Mouse (Mus musculus): ENCODE data around the gene Clock. TPM values are rescaled to one million over a fixed set of nuclear protein-coding genes. Genes with fewer than 3 reads are reported as not detected.

The Clock gene
- polyA plus RNA-seq (2015; fragmentation: Nextera tagmentation; extraction: Ambion mirVana) = 12.5 and 13.0 TPM in 2 replicates

DNA sequence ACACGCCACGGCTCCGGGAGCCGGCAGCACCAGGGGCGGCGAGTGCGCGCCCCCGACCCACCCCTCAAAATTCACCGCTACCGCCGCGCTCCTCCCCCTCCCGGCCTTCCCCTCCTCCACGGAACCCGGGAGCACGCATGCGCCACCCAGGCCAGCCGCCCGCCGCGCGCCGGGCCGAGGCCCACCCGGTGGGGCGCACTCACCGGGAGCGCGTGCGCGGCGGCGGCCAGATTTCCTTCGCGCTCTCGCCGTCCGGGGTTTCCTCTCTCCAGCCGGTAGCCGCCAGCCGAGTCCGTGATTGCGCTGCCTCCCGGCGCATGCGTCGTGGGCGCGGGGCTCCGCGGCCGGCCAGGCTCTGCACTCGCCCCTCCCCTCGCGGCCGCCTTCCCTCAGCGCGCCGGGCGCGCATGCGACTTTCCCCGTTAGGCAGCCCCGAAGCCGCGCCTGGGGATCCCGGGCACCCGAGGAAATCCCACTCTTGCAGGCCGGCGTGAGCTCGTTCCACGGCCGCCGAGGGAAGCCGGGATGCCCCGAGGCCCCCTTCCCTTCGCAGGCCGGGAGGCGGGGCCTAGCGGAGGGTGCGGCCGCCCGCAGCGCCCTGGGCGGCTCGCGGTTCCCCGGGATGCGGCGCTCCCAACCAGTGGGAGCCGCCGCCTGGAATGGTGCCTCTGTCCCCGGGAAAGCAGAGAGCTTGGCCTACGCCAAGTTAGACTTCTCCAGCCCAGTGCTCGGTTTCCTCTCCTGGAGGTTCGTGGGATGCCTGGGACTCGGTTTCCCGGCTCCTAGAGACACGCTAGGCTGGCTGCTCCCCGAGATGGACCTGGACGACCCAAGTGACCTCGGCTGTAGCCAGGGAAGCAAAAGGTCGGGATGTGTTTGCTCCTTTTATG lies at the start of gene Clock:
Clock (minus strand) TSS at position 341 of the 890 bp plus-strand sequence.
- H3K9ac ChIP-seq (ENCODE audit: low read length) = peak within 1 kb of the TSS; percentile 97
- H3K27ac ChIP-seq (ENCODE audit: low read length) = peak within 1 kb of the TSS; percentile 98
- peak within 1 kb of the TSS; percentile 85 for H3K4me2 ChIP-seq (ENCODE audit: low read depth, low read length)
- under 1% methylated on average over 98 of the region's 104 CpGs for WGBS
- ATAC-seq (ENCODE audit: insufficient read depth, low FRiP score) = peak; percentile 87
- H3K27me3 ChIP-seq (ENCODE audit: control insufficient read depth, insufficient read depth, low read length) = no peaks in the 10 kb centered on the region
- H3K9me3 ChIP-seq (replicated peaks; ENCODE audit: control insufficient read depth, low read length) = no peaks in the 10 kb centered on the region
- H3K36me3 ChIP-seq (ENCODE audit: control insufficient read depth, insufficient read depth, low read length) = no peaks in the 10 kb centered on the region
- H3K4me3 ChIP-seq (replicated peaks; ENCODE audit: low read length) = peak within 1 kb of the TSS; percentile 92
- peaks cover 17% of the 10 kb centered on the region for H3K4me1 ChIP-seq (ENCODE audit: control insufficient read depth, insufficient read depth, low read length)

DNA sequence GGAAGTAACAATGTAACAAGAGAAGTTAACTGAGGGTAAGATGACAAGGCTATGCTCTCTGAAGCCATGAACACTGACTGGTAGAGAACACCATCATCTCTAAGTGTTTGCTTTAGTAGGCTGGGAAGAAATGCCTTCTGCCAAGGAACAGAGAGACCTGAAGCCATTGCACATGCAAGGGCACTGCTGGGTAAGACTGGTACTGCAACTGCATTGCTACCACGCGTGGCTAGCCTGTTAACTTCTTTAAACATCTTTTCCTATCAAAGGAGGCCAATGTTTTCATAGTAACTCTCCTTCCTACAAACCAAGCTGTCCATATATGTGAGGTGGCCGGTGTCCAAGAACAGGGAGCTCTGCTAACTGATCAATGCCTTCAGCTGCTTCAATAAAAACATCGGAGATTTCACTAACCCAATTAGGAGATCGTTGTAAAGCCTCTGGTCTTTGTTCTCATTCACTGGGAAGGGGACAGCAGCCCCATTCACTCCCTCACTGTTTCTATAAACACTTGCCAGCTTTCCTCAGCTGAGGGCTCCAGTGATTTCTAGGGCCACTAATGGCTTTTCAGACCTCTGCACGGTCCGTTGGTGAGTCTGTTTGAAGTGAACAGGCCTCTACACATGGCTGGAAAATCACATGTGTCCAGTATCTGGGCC lies 47.5 kb upstream of the Clock start:
- H3K27me3 ChIP-seq (ENCODE audit: control insufficient read depth, insufficient read depth, low read length) = no peaks in the 10 kb centered on the region
- no peak overlapping the region for H3K9ac ChIP-seq (ENCODE audit: low read length)
- no peak overlapping the region for H3K4me2 ChIP-seq (ENCODE audit: low read depth, low read length)
- no peak overlapping the region for H3K27ac ChIP-seq (ENCODE audit: low read length)
- H3K4me3 ChIP-seq (replicated peaks; ENCODE audit: low read length) = no peak overlapping the region
- no peak for ATAC-seq (ENCODE audit: insufficient read depth, low FRiP score)
- no peaks in the 10 kb centered on the region for H3K36me3 ChIP-seq (ENCODE audit: control insufficient read depth, insufficient read depth, low read length)
- no peaks in the 10 kb centered on the region for H3K4me1 ChIP-seq (ENCODE audit: control insufficient read depth, insufficient read depth, low read length)
- 54% methylated on average over 7 of the region's 7 CpGs for WGBS
- H3K9me3 ChIP-seq (replicated peaks; ENCODE audit: control insufficient read depth, low read length) = no peaks in the 10 kb centered on the region

DNA sequence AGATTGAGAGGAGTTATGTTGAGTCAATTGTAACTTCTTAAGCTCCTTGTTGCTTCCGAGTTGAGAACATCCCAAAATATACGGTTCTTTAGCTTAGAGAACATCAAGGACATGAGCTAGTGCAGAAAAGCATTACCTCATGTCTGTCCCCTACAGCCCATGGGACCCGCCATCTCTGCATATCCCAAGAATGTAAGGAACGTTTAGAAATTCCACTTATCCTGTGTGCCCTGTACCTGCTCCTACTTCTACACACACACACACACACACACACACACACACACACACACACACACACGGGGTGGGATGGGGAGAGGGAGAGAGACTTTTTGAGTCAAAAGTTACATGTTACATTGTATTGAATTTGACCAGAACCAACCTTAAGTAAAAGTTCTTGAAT lies 46.9 kb upstream of the Clock start:
- Histone ChIP-seq H3K4me2 (ENCODE audit: low read depth, low read length) (no peak overlapping the region), H3K9me3 (replicated peaks; ENCODE audit: control insufficient read depth, low read length) (no peaks in the 10 kb centered on the region), H3K27ac (ENCODE audit: low read length) (no peak overlapping the region), H3K4me3 (replicated peaks; ENCODE audit: low read length) (no peak overlapping the region), H3K36me3 (ENCODE audit: control insufficient read depth, insufficient read depth, low read length) (no peaks in the 10 kb centered on the region), H3K9ac (ENCODE audit: low read length) (no peak overlapping the region), H3K27me3 (ENCODE audit: control insufficient read depth, insufficient read depth, low read length) (no peaks in the 10 kb centered on the region), H3K4me1 (ENCODE audit: control insufficient read depth, insufficient read depth, low read length) (no peaks in the 10 kb centered on the region)
- no peak for ATAC-seq (ENCODE audit: insufficient read depth, low FRiP score)
- WGBS = 82% methylated on average over 5 of the region's 5 CpGs

DNA sequence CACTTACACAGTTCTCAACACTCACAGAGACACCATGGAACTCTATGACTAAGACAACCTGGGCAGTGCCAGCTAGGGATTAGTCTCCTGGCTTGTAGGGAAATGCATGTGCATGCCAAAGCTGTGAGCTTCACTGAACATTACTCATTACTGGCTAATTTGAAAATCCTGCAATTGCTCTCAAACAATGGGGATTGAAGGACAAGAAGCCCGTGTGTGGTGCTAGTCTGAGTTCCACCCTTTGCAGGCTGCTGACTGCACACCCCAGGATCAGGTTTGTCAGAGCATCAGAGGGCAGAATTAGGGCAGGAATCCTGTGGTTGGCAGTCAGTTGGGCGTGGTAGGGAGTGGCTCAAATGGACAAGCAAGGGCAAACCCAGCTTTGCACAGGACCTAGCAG lies 41.5 kb upstream of the Clock start:
- 58% methylated on average over 2 of the region's 2 CpGs for WGBS
- no peaks in the 10 kb centered on the region for H3K36me3 ChIP-seq (ENCODE audit: control insufficient read depth, insufficient read depth, low read length)
- no peaks in the 10 kb centered on the region for H3K27me3 ChIP-seq (ENCODE audit: control insufficient read depth, insufficient read depth, low read length)
- peak; percentile 85 for ATAC-seq (ENCODE audit: insufficient read depth, low FRiP score)
- H3K9me3 ChIP-seq (replicated peaks; ENCODE audit: control insufficient read depth, low read length) = no peaks in the 10 kb centered on the region
- no peak overlapping the region for H3K9ac ChIP-seq (ENCODE audit: low read length)
- H3K4me3 ChIP-seq (replicated peaks; ENCODE audit: low read length) = no peak overlapping the region
- H3K27ac ChIP-seq (ENCODE audit: low read length) = peak overlapping the region; percentile 61; the same call in 1 of the 2 replicates
- H3K4me2 ChIP-seq (ENCODE audit: low read depth, low read length) = no peak overlapping the region
- no peaks in the 10 kb centered on the region for H3K4me1 ChIP-seq (ENCODE audit: control insufficient read depth, insufficient read depth, low read length)

DNA sequence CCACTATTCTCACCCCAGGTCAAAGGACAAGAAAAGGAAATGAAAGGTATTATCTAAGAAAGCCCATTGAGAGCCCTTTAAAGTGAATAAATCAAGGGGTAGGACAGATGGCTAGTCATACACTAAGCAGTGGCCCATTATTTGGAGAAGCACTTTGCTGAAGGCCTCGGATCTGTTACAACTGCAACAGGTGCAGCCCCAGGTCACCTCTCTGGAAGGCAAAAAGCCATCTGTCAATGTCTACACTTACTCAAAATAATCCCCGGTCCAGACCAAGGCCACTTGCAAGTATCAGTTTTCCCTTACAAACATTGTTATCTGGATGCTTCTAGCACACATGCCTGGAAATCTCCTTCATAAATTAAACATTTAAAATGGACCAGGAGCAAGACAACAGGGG lies 36.3 kb upstream of the Clock start:
- Histone ChIP-seq H3K4me1 (ENCODE audit: control insufficient read depth, insufficient read depth, low read length) (no peaks in the 10 kb centered on the region), H3K27ac (ENCODE audit: low read length) (no peak overlapping the region), H3K9me3 (replicated peaks; ENCODE audit: control insufficient read depth, low read length) (no peaks in the 10 kb centered on the region), H3K27me3 (ENCODE audit: control insufficient read depth, insufficient read depth, low read length) (no peaks in the 10 kb centered on the region), H3K4me3 (replicated peaks; ENCODE audit: low read length) (no peak overlapping the region), H3K9ac (ENCODE audit: low read length) (no peak overlapping the region), H3K4me2 (ENCODE audit: low read depth, low read length) (no peak overlapping the region), H3K36me3 (ENCODE audit: control insufficient read depth, insufficient read depth, low read length) (no peaks in the 10 kb centered on the region)
- no peak for ATAC-seq (ENCODE audit: insufficient read depth, low FRiP score)
- 30% methylated on average over 2 of the region's 2 CpGs for WGBS

DNA sequence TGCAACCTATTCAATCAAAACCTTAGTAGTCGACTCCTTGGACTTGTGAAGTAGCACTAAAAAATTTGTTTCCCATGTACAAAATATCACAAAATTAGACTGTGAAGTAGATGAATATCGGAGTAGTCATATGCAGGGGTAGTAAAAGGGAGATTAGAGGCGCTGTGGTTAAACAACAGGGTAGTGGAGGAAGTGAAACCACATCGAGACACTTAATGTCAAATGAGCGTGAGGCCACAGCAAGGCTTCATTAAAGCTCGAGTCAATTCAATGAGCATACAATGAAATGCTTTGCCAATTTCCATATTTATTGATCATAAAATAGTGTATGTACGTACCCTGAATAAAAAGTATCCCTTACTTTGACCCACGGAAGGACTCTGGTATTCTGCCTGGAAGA lies 32.5 kb upstream of the Clock start:
- H3K9ac ChIP-seq (ENCODE audit: low read length) = no peak overlapping the region
- H3K4me3 ChIP-seq (replicated peaks; ENCODE audit: low read length) = no peak overlapping the region
- H3K27me3 ChIP-seq (ENCODE audit: control insufficient read depth, insufficient read depth, low read length) = no peaks in the 10 kb centered on the region
- H3K9me3 ChIP-seq (replicated peaks; ENCODE audit: control insufficient read depth, low read length) = no peaks in the 10 kb centered on the region
- no peaks in the 10 kb centered on the region for H3K36me3 ChIP-seq (ENCODE audit: control insufficient read depth, insufficient read depth, low read length)
- H3K27ac ChIP-seq (ENCODE audit: low read length) = no peak overlapping the region
- ATAC-seq (ENCODE audit: insufficient read depth, low FRiP score) = no peak
- H3K4me1 ChIP-seq (ENCODE audit: control insufficient read depth, insufficient read depth, low read length) = no peaks in the 10 kb centered on the region
- WGBS = 83% methylated on average over 8 of the region's 8 CpGs
- no peak overlapping the region for H3K4me2 ChIP-seq (ENCODE audit: low read depth, low read length)

DNA sequence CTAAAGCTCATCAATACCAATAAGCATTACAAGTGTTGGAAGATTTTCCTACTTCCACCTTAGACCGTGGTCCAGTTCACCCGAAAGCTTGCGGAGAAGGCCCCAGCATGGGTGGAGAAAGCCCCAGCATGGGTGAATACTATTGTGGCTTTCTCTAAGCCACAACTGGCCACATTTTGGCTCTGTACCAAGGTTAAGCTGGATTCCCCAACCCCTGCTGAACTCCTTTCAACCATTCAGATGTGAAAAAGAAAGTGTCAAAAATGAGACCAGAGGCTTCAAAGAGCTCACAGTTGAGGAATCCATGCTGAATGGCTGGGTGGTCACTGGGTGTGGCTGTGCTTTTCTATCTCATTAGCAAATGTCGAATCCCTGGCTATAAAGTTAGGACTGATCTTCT lies 29.2 kb upstream of the Clock start:
- Histone ChIP-seq H3K4me2 (ENCODE audit: low read depth, low read length) (no peak overlapping the region), H3K4me3 (replicated peaks; ENCODE audit: low read length) (no peak overlapping the region), H3K27me3 (ENCODE audit: control insufficient read depth, insufficient read depth, low read length) (no peaks in the 10 kb centered on the region), H3K9ac (ENCODE audit: low read length) (no peak overlapping the region), H3K9me3 (replicated peaks; ENCODE audit: control insufficient read depth, low read length) (no peaks in the 10 kb centered on the region), H3K4me1 (ENCODE audit: control insufficient read depth, insufficient read depth, low read length) (no peaks in the 10 kb centered on the region), H3K36me3 (ENCODE audit: control insufficient read depth, insufficient read depth, low read length) (no peaks in the 10 kb centered on the region), H3K27ac (ENCODE audit: low read length) (no peak overlapping the region)
- 90% methylated on average over 4 of the region's 4 CpGs for WGBS
- ATAC-seq (ENCODE audit: insufficient read depth, low FRiP score) = no peak

DNA sequence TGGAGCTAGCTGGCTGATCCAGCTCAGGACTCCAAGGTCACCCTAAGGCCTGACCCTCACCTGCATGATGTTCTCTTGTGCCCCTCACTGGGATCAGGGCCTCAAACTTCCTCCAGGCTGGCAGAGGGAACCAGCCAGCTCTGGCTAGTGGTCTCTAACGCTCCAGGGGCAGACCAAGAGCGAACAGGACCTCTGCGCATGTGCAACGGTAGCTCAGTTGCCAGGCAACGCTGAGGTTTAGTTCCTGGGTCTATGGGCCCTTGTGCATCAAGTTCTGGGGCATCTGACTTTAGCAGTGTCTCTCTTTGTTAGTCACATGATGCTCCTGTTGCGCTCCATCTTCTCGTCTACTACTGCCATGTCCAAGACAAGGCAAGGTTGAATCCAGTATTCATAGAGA lies 26.4 kb upstream of the Clock start, which contains the start of gene Pdcl2:
Pdcl2 (minus strand) TSS at position 204 of the 400 bp plus-strand sequence.
- WGBS = 96% methylated on average over 7 of the region's 7 CpGs
- no peaks in the 10 kb centered on the region for H3K36me3 ChIP-seq (ENCODE audit: control insufficient read depth, insufficient read depth, low read length)
- no peaks in the 10 kb centered on the region for H3K9me3 ChIP-seq (replicated peaks; ENCODE audit: control insufficient read depth, low read length)

DNA sequence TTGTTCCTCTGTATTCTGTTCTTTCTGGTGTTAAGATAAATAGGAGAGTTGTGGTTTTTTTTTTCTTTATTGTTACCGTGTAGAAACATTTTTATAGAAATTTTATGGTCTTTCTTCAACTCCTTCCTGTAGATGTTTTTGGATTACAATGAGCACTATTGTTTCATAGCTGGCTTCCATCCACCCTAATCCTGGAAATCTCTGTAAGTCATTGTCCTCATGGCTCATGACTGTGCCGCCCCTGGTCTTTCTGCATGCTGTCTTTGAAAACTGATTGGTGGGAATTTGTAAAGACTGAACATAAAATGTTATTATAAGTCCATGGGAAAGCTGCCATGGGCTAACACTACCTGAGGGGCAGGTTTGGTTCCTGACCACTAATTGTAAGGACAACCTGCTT lies 22.7 kb upstream of the Clock start:
- no peak for ATAC-seq (ENCODE audit: insufficient read depth, low FRiP score)
- no peaks in the 10 kb centered on the region for H3K36me3 ChIP-seq (ENCODE audit: control insufficient read depth, insufficient read depth, low read length)
- H3K27ac ChIP-seq (ENCODE audit: low read length) = no peak overlapping the region
- no peak overlapping the region for H3K9ac ChIP-seq (ENCODE audit: low read length)
- H3K27me3 ChIP-seq (ENCODE audit: control insufficient read depth, insufficient read depth, low read length) = no peaks in the 10 kb centered on the region
- no peak overlapping the region for H3K4me2 ChIP-seq (ENCODE audit: low read depth, low read length)
- H3K4me3 ChIP-seq (replicated peaks; ENCODE audit: low read length) = no peak overlapping the region
- H3K9me3 ChIP-seq (replicated peaks; ENCODE audit: control insufficient read depth, low read length) = no peaks in the 10 kb centered on the region
- 68% methylated on average over 2 of the region's 2 CpGs for WGBS
- no peaks in the 10 kb centered on the region for H3K4me1 ChIP-seq (ENCODE audit: control insufficient read depth, insufficient read depth, low read length)

More for the DNA sequence above, 26.4 kb upstream of the Clock start, which contains the start of gene Pdcl2:
- Histone ChIP-seq H3K9ac (ENCODE audit: low read length) (no peak within 1 kb of the TSS), H3K4me1 (ENCODE audit: control insufficient read depth, insufficient read depth, low read length) (no peaks in the 10 kb centered on the region), H3K4me2 (ENCODE audit: low read depth, low read length) (no peak within 1 kb of the TSS), H3K27ac (ENCODE audit: low read length) (no peak within 1 kb of the TSS), H3K4me3 (replicated peaks; ENCODE audit: low read length) (no peak within 1 kb of the TSS), H3K27me3 (ENCODE audit: control insufficient read depth, insufficient read depth, low read length) (no peaks in the 10 kb centered on the region)
- ATAC-seq (ENCODE audit: insufficient read depth, low FRiP score) = no peak

Measured in stomach, embryonic 16.5 days (tissue).